Mouse (Mus musculus) regulatory T cell (primary cell): Measurements from ENCODE around the gene Olfr103.

Experiments used
- in situ Hi-C: fragments of 300-600 bp; cut with MboI, MseI; formaldehyde crosslinking; loops from one replicate; pipeline ENCODE4 v1.15.1; 2025; ENCODE audit warnings: high pct_unique_total_duplicates

Gene Olfr103

GRCm38 (mm10) chr17:37339598-37339997 lies at the start of gene Olfr103:
Gene Olfr103, minus strand, starts transcription at chr17:37339698.
- in situ Hi-C loops = no loop called here

DNA sequence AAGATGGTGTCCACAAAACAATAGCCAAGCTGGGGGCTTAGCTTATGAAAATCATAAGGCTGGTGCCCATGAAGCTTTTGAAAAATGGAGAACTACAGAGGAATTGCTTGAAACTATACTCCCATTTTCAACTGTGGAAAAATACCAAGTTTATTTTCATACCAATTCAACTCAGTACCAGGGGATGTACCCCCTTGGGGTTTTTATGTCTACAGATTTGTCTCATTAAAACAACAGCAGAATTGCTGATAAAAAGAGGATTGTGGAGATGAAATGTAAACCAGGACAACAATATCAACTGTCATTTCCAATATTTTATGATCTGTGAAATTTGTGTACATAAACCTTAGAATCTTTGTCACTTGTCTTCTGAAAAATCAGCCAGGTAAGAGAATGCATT lies 39.2 kb upstream of the Olfr103 start, which contains the start of gene Olfr105-ps:
Olfr105-ps (plus strand) TSS at position 301 of the 400 bp plus-strand sequence.
- in situ Hi-C loops = no loop called here

DNA sequence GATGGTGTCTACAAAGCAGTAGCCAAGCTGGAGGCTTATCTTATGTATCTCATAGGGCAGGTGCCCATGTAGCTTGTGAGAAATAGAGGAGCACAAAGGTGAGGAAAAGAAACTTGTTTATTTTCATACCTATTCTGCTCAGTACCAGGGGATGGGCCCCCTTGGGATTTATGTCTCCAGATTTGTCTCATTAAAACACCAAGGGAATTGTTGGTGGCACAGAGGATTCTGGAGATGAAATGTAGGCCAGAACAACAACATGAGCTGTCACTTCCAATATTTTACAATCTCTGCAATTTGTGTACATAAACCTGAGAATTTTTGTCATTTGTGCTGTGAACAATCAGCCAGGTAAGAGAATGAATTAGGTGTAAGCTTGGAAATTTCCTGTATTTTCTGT lies 19.8 kb upstream of the Olfr103 start, which contains the start of gene Olfr104-ps:
Olfr104-ps (plus strand) TSS at position 301 of the 400 bp plus-strand sequence.
- in situ Hi-C loops = no loop called here

- in situ Hi-C loops = no loop called here
These were observed 22.5 kb downstream of the Olfr103 start, which contains the start of gene Olfr102 for GRCm38 (mm10) chr17:37316954-37317353. Gene Olfr102, minus strand, starts transcription at chr17:37317054.

GRCm38 (mm10) chr17:37310146-37310699 lies 29.3 kb downstream of the Olfr103 start:
- in situ Hi-C loops = no loop called here

- in situ Hi-C loops = no loop called here
These were observed 31.0 kb downstream of the Olfr103 start for GRCm38 (mm10) chr17:37308483-37308882.

DNA sequence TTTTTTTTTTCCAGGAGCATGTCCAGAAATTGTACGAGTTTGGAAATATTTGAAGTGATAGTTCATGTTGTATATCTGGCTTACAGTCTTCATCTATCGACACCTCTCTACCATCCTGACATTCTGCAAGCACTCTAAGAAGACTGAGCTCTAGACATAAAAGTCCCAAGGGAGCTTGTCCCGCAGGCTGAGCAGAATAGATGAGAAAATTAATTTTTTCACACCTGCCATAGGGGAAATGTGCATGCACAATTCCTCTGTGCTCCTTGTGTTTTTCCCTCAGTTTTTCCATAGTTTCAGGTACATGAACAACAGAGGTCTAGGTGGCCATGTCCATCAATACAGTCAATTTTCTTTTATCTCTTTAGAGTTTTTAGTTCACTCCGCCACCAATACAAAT lies 35.3 kb downstream of the Olfr103 start, which contains the start of gene Olfr101:
Olfr101 (minus strand) TSS at position 101 of the 400 bp plus-strand sequence.
- in situ Hi-C loops = no loop called here
